Mouse (Mus musculus) embryonic fibroblast, embryonic 13.5 days (primary cell): ENCODE measurements around the gene Bace2.
A peak's percentile ranks its signal among the peaks of the same experiment; 100 is the strongest.

Source experiments
- CTCF ChIP-seq: IDR thresholded peaks from 2 replicates; pipeline ENCODE4 v1.5.1; 2011; ENCODE audit warnings: mild to moderate bottlenecking, control low read depth, low read length, moderate library complexity, borderline replicate concordance; ENCODE audit not compliant: insufficient read depth
- POLR2A ChIP-seq: IDR thresholded peaks from 2 replicates; pipeline ENCODE4 v1.6.1; 2011; ENCODE audit warnings: low read depth, mild to moderate bottlenecking, control low read depth, low read length, moderate library complexity

DNA sequence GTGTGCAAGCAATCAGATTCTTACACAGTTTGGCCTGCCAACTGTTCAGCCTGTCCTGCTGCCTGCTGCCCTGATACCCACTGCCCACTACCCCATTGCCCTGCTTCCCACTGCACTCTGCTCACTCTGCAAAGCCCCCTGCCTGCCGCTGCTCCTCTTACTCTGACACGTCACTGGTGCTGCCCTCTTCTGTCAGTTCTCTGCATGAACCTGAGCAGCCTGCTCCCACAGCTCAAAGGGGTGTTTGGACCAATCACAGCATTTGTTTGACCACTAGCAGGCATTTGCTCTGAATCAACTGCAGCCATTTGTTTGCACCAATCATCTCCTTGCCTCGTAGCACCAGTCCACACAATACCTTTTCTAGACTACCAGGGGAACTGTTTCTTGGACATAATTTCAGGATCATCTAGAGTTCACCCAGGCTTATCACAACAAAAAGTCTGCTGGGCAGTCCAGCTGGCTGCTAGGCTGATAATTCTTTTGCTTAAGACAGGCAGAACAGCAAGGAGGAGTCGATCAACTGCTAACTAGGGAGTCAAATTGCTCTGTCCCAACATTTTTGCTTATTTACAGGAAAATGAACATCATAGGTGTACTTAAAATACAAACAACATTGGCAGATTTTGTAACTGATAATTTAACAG, 61.5 kb downstream of the Bace2 start:
- TF ChIP-seq CTCF (peak; percentile 46; the same call in 1 of the 2 replicates), POLR2A (no peak)
